Comparison of ENCODE assay signal across 8 mouse cellular contexts in the genomic region with DNA sequence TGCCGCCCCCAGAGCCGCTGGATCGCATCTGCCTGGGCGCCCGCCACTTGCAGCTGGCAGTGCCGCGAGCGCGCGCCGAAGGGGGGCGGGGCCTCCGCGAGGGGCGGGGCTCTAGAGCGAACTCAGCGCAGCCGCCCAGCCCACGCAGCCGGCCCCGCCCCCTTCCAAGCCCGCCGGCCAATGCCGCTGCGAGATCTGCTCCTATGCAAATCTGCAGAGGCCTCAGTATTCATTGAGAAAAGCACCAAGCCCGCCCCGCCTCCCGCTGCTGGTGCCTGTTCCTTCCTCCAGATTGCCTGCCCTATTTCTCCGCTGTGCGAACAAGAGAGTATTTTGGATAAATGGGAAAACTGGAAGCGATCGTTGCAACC. TPM values are rescaled to one million over a fixed set of nuclear protein-coding genes. Genes with fewer than 3 reads are reported as not detected.
DNase-seq lines count a peak whose midpoint lies in the region; ATAC-seq and TF ChIP-seq lines count a peak whose summit lies in the region.

Alk (minus strand) TSS at position 18 of the 371 bp plus-strand sequence.

- no peak within 1 kb of the TSS for H3K27ac ChIP-seq in ES-Bruce4 (ENCODE audit: insufficient read depth, low read length)
- H3K27ac ChIP-seq in hindbrain, embryonic 11.5 days (ENCODE audit: low read depth, low read length), result no peak within 1 kb of the TSS
- H3K27ac ChIP-seq in lung, embryonic 14.5 days (ENCODE audit: low read depth), result no peak within 1 kb of the TSS
- H3K27ac ChIP-seq in thymus, adult 2 months (ENCODE audit: control insufficient read depth, insufficient read depth, low read length), result no peak within 1 kb of the TSS

- H3K4me3 ChIP-seq in ES-Bruce4 (ENCODE audit: low read depth, low read length), result peak within 1 kb of the TSS; percentile 77
- H3K4me3 ChIP-seq in hindbrain, embryonic 11.5 days (ENCODE audit: low read depth, low read length), result peak within 1 kb of the TSS; percentile 54
- H3K4me3 ChIP-seq in lung, embryonic 14.5 days (ENCODE audit: low read depth, low read length), result peak within 1 kb of the TSS; percentile 41
- no peak within 1 kb of the TSS for H3K4me3 ChIP-seq in thymus, adult 2 months (ENCODE audit: control insufficient read depth, insufficient read depth, low read length)

- no peaks in the 10 kb centered on the region for H3K36me3 ChIP-seq in ES-Bruce4 (ENCODE audit: control insufficient read depth, insufficient read depth, low read length, poor library complexity, severe bottlenecking)
- no peaks in the 10 kb centered on the region for H3K36me3 ChIP-seq in hindbrain, embryonic 11.5 days (ENCODE audit: control insufficient read depth, insufficient read depth, low read length)
- no peaks in the 10 kb centered on the region for H3K36me3 ChIP-seq in lung, embryonic 14.5 days (ENCODE audit: insufficient read depth)
- no peaks in the 10 kb centered on the region for H3K36me3 ChIP-seq in thymus, adult 2 months (ENCODE audit: control insufficient read depth, insufficient read depth, low read length)

- ATAC-seq in hindbrain, embryonic 11.5 days (ENCODE audit: low FRiP score), result peak; percentile 91
- ATAC-seq in lung, embryonic 14.5 days (ENCODE audit: insufficient read depth), result peak; percentile 94

- no peak for TF ChIP-seq POLR2A in ES-Bruce4 (IDR thresholded peaks at IDR 0.05; ENCODE audit: insufficient read depth, low read length)
- no peak for TF ChIP-seq POLR2A in thymus, adult 2 months (IDR thresholded peaks at IDR 0.05; ENCODE audit: control insufficient read depth, extremely low read depth, insufficient read depth, low read length, poor library complexity)

- TF ChIP-seq EP300 in ES-Bruce4 (IDR thresholded peaks at IDR 0.05; ENCODE audit: insufficient read depth, low read depth, low read length), result no peak

- 0 out of 2 replicates have a peak within 1 kb of the TSS, but pooled peaks have one; percentile 6 for H3K9ac ChIP-seq in ES-Bruce4 (ENCODE audit: low read depth, poor library complexity, severe bottlenecking)
- H3K9ac ChIP-seq in hindbrain, embryonic 11.5 days (ENCODE audit: low read depth, low read length), result peak within 1 kb of the TSS; percentile 31; the same call in 1 of the 2 replicates
- H3K9ac ChIP-seq in lung, embryonic 14.5 days, result no peak within 1 kb of the TSS

- TF ChIP-seq CTCF in ES-Bruce4 (IDR thresholded peaks at IDR 0.05; ENCODE audit: low read depth, low read length), result no peak
- no peak for TF ChIP-seq CTCF in lung, embryonic 14.5 days (IDR thresholded peaks at IDR 0.05; ENCODE audit: low read depth)
- no peak for TF ChIP-seq CTCF in thymus, adult 2 months (IDR thresholded peaks at IDR 0.05; ENCODE audit: borderline replicate concordance, control insufficient read depth, extremely low read depth, insufficient read depth, low read length, poor library complexity)

- H3K4me1 ChIP-seq in ES-Bruce4 (ENCODE audit: control insufficient read depth, insufficient read depth, low read length), result no peaks in the 10 kb centered on the region
- H3K4me1 ChIP-seq in hindbrain, embryonic 11.5 days (replicated peaks; ENCODE audit: control insufficient read depth, insufficient read depth, low read length), result peaks cover 4% of the 10 kb centered on the region; the same call in 1 of the 2 replicates
- H3K4me1 ChIP-seq in lung, embryonic 14.5 days (ENCODE audit: insufficient read depth), result no peaks in the 10 kb centered on the region
- H3K4me1 ChIP-seq in thymus, adult 2 months (replicated peaks; ENCODE audit: control insufficient read depth, insufficient read depth, low read length), result peaks cover 5% of the 10 kb centered on the region

- H3K27me3 ChIP-seq in ES-Bruce4 (ENCODE audit: control insufficient read depth, insufficient read depth, low read length, poor library complexity, severe bottlenecking), result peaks cover 1% of the 10 kb centered on the region; the same call in 1 of the 2 replicates
- peaks cover 20% of the 10 kb centered on the region for H3K27me3 ChIP-seq in hindbrain, embryonic 11.5 days (ENCODE audit: control insufficient read depth, insufficient read depth, low read length)
- peaks cover 25% of the 10 kb centered on the region for H3K27me3 ChIP-seq in lung, embryonic 14.5 days (ENCODE audit: insufficient read depth, low read length)
- H3K27me3 ChIP-seq in thymus, adult 2 months (ENCODE audit: control insufficient read depth, insufficient read depth, low read length), result peaks cover 6% of the 10 kb centered on the region; the same call in 1 of the 2 replicates

- H3K4me2 ChIP-seq in hindbrain, embryonic 11.5 days (replicated peaks; ENCODE audit: low read depth, low read length), result peak within 1 kb of the TSS; percentile 96
- peak within 1 kb of the TSS; percentile 79 for H3K4me2 ChIP-seq in lung, embryonic 14.5 days

- H3K9me3 ChIP-seq in ES-Bruce4 (replicated peaks; ENCODE audit: control insufficient read depth, insufficient read depth, low read length, poor library complexity, severe bottlenecking), result no peaks in the 10 kb centered on the region
- no peaks in the 10 kb centered on the region for H3K9me3 ChIP-seq in hindbrain, embryonic 11.5 days (ENCODE audit: control insufficient read depth, low read length)
- H3K9me3 ChIP-seq in lung, embryonic 14.5 days (ENCODE audit: low read depth, low read length), result no peaks in the 10 kb centered on the region

- WGBS in hindbrain, embryonic 11.5 days, result 1% methylated on average over 15 of the region's 32 CpGs
- WGBS in lung, embryonic 14.5 days, result under 1% methylated on average over 30 of the region's 32 CpGs
- WGBS in thymus, adult 2 months, result 1% methylated on average over 32 of the region's 32 CpGs

- peak; percentile 52 for DNase-seq in cerebellum, adult 9-10 months
- peak; percentile 91 for DNase-seq in frontal cortex, postnatal 10 days (ENCODE audit: low spot score in 2 of 2)
- DNase-seq in hindbrain, embryonic 11.5 days (ENCODE audit: low spot score), result peak; percentile 96
- peak; percentile 90 for DNase-seq in layer of hippocampus, adult 9-11 months
- peak; percentile 95 for DNase-seq in lung, embryonic 14.5 days
- DNase-seq in ovary, adult 18-20 months (ENCODE audit: low spot score), result peak; percentile 68
- DNase-seq in thymus, adult 2 months, result peak; percentile 54

RNA-seq across cellular contexts. Expression of gene Alk, which starts in this region (rescaled TPM):
- not detected in 2 replicates for polyA plus RNA-seq in ES-Bruce4 (2011; ENCODE audit: insufficient read depth, insufficient read length, low read depth, missing spikeins)
- 0.27 and 0.51 TPM in 2 replicates for polyA plus RNA-seq in hindbrain, embryonic 11.5 days (2014; fragmentation: Nextera tagmentation; extraction: Ambion mirVana)
- polyA plus RNA-seq in lung, embryonic 14.5 days (2014; fragmentation: Nextera tagmentation; extraction: Ambion mirVana), result 0.03 and 0.07 TPM in 2 replicates
- polyA plus RNA-seq in thymus, adult 2 months (2012; rRNA removed), result 0.03 TPM in 2 replicates

Comparison
In these comparisons a context has a peak if more than half of its experiments do, and no peak if none do; other contexts are left out.
1. Peak in DNase-seq, ATAC-seq, H3K4me3 ChIP-seq, H3K9ac ChIP-seq and H3K4me2 ChIP-seq in hindbrain, embryonic 11.5 days; RNA of the gene not detected or under 1 TPM.
2. Peak in DNase-seq, ATAC-seq, H3K4me3 ChIP-seq and H3K4me2 ChIP-seq in lung, embryonic 14.5 days; RNA of the gene not detected or under 1 TPM.
3. Peak in DNase-seq in thymus, adult 2 months; RNA of the gene not detected or under 1 TPM.